Mouse (Mus musculus): ENCODE data around the gene Pld5.

DNA sequence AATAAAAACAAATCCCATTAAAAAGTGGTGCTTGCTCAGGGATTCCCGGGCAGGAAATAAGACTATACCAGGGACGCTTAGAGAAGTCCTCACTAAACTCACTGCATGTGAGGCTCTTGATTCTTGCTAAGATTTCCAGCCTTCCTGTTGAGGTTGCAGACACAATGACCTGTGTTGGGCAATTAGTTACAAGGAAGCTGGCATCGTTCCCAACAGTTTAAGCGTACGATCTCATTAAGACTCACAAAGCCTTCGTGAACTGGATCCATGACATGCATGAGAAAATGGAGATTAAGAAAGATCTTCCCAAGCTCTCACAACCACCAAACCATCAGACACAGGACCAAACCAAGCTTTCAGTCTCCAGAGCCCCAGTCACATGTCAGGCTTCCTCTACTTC is 91.1 kb downstream of the Pld5 start:
- TF ChIP-seq CTCF (IDR thresholded peaks at IDR 0.05; ENCODE audit: borderline replicate concordance, extremely low read depth, insufficient read depth, insufficient read length) (no peak), POLR2A (IDR thresholded peaks at IDR 0.05; ENCODE audit: borderline replicate concordance, extremely low read depth, insufficient read depth, insufficient read length, poor library complexity, severe bottlenecking) (no peak)

All from brain, embryonic 14.5 days (tissue).